Mouse (Mus musculus) right cerebral cortex, postnatal 4 days (tissue): Measurements from ENCODE around the gene Sod2.
"Not testable (repeated sequence)": the region's sequence is repeated elsewhere in the genome, so short reads cannot be mapped to it uniquely, and the experiment has no call there.

Experiments
- DNase-seq: peaks from one replicate; pipeline ENCODE4 v3.0.0-alpha.2; 2022

Gene Sod2

DNA sequence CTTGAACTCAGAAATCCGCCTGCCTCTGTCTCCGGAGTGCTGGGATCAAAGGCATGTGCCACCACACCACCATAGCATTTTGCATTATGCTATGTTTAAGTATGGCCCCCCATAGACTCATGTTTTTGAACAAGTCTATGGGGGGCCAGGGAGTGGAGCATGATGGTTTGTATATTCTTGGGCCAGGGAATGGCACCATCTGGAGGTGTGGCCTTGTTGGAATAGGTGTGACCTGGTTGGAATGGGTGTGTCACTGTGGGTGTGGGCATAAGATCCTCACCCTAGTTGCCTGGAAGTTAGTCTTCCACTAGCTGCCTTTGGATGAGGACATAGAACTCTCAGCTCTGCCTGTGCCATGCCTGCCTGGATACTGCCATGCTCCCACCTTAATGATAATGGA is at the start of gene Sod2:
Gene Sod2, plus strand, starts transcription at position 301 of the 400 bp plus-strand sequence.
- not testable (repeated sequence) for DNase-seq

GRCm38 (mm10) chr17:12959377-12959776 is 47.3 kb upstream of the Sod2 start:
- not testable (repeated sequence) for DNase-seq

DNA sequence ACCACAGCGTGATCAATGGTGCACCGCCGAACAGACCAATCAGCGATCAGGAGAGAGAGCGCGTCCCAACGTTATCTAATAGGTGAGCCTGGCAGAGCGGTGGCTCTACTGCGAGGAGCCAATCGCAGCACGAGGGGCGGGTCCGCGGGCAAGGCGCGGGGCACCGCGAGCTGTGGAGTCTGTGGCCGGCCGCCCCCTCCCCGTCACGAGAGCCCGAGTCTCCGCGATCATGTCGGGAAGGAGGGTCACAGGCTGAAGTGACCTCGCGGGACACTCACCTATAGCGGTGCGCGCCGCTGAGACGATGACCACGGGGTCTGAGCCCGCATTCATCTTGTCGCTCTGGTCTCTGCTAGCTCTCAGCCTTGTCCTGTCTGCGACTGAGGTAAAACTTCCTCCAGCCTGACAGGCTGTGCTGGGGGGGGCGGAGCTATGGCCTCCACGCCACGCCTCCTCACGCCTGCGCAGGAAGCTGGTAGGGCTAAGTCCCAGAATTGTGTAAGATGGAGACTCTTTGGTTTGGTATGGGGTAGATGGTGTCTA is 46.2 kb upstream of the Sod2 start, which contains the start of gene Acat2:
Gene Acat2, minus strand, starts transcription at position 417 of the 543 bp plus-strand sequence.
- DNase-seq: peak; percentile 91

- no peak for DNase-seq
Measured at GRCm38 (mm10) chr17:12963476-12963875, 43.2 kb upstream of the Sod2 start.

- no peak for DNase-seq
Measured at GRCm38 (mm10) chr17:12967173-12967572, 39.5 kb upstream of the Sod2 start.

- DNase-seq: no peak
Measured at GRCm38 (mm10) chr17:12973851-12974250, 32.8 kb upstream of the Sod2 start.

DNA sequence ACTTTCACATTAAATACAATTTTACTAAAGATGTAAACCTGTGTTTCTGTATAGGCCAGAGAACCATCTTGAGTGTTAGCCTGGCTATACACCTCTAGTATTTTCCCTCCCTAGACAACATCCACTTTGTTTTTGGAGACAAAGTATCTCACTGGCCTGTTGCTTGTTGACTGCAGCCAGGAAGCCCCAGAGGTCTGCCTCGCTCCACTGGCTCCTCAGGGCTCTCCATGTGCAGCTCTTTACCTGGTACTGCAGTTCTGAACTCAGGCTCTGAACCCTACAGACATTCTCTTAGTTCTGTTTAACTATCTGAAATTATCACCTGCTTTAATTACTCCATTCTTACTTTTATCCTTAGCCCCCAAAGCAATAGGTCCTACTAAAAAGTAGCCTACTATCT is 28.1 kb upstream of the Sod2 start:
- no peak for DNase-seq

GRCm38 (mm10) chr17:12983988-12984387 is 22.7 kb upstream of the Sod2 start:
- DNase-seq: no peak

- not testable (repeated sequence) for DNase-seq
Measured at GRCm38 (mm10) chr17:12988096-12988495, 18.6 kb upstream of the Sod2 start.

DNA sequence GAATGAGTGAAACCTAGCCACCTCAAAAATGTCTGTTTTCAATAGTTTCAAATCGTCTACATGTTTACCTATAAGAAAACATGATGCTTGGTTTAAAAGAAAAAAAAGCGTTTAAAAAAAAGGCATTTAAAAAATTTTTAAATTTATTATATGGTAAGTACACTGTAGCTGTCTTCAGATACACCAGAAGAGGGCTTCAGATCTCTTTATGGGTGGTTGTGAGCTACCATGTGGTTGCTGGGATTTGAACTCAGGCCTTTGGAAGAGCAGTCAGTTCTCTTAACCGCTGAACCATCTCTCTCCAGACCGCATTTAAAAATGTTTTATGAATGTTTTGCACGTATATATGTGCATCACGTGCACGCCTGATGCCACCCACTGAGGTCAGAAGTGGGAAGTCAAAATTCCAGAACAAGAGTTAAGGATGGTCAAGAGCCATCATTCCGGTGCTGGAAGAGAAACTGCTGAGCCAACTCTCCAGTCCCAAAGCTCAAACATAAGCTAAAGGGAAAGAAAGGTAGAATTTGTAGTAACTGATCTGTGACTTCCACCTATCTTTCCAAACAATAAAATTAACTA is 16.0 kb upstream of the Sod2 start:
- no peak for DNase-seq

DNA sequence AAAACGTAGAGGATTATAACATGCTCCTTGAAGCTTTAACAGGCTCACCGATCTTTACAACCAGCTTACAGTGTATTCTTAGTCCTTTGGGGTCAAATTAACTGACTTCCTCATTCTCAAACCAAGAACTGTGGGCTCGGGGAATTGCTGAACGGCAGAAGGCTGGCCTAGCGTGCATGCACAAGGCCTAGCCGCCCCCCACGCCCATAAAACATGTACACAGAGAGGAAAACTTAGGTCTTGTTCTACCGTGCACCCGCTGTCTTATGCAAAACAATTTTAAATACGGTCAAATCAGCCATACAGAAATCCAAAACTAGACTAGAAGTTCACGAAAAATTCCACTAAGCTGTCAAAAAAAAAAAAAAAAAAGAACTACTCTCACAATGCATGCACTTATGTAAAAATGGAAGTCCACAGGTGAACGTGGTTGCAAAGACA is 15.4 kb upstream of the Sod2 start:
- peak; percentile 29 for DNase-seq

DNA sequence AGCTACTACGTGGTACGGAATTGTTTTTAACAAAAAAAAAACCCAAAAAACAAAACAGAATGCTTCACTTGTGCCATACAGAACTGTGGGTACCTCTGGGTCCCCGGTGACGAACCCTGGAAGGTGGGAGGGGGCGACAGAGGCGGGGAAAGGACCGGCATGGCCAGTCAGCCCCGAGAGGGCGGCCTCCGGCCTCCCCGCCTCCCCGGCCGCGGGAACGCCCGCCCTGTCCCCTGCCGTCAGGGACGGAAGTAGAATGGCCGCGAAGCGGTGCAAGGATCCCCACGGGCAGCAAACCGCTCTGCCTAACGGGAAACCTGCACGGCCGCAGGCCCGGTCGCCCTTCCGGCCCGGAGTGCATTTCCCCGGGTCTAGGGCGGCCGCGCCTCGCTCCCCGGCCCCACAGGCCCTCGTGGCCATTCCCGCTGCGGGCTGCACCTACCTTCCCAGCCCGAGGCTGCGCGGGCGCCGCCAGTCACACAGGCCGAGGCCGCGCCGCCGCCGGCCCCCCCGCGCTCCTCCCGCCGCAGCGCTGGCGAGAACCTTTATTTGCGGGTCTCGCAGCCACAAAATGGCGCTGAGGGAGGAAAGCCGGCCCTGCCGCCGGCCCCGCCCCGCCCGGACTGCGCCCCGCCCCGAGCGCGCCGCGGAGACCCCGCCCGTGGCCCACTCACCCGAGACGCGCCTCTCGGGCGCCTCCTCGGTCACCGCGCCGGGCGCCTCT is 14.8 kb upstream of the Sod2 start:
- DNase-seq: peak; percentile 81

GRCm38 (mm10) chr17:12992470-12992991 is 14.1 kb upstream of the Sod2 start:
- DNase-seq: peak; percentile 90

DNA sequence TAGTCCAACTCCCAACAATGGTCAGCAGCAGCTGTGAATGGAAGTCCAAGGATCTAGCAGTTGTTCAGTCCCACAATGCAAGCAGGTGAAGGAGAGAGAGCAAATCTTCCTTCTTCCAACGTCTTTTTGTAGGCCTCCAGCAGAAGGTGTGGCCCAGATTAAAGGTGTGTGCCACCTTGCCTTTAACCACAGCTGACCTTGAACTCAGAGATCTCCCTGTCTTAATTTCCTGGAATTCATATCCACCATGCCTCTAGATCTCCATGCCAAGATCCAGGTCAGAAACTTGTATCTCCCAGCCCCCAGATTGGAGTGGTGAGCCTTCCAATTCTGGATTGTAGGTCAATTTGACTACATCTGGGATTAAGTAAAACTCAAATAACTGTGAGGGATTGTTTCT is 12.6 kb upstream of the Sod2 start, which contains the start of gene Wtap:
Gene Wtap, minus strand, starts transcription at position 101 of the 400 bp plus-strand sequence.
- DNase-seq: no peak

DNA sequence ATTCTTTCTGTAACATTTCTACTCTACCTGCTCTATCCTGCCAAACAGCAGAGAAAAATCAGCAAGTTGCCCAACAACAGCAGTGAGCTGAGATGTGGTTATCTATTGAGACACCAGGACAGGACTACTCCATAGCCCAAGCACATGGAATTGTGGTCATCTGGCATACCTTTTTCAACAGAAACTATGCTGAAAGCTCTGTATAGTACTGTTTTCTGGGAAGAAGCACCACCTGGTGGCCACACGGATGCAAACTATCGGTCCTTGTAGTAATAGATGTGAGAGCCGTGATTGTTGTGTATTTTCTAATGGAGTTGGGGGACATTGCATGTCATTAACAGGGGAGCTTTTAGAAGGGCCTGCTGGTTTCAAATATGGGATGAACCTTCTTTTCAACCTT is 10.3 kb upstream of the Sod2 start:
- DNase-seq: peak; percentile 56

GRCm38 (mm10) chr17:12997890-12998289 is 8.8 kb upstream of the Sod2 start:
- DNase-seq: no peak

- no peak for DNase-seq
Measured at GRCm38 (mm10) chr17:12999069-12999468, 7.6 kb upstream of the Sod2 start.

DNA sequence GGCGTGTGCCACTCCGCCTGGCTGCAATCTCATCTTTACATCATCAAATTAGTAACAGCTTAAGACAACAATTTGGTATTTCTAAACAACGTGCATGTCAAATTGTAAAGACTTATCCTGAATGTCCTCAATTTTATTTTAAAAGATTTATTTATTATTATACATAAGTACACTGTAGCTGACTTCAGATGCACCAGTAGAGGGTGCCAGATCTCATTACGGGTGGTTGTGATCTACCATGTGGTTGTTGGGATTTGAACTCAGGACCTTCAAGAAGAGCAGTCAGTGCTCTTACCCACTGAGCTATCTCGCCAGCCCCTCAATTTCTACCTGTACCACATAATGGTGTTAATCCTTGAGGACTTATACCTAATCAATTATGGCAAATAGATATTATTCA is 4.4 kb upstream of the Sod2 start:
- not testable (repeated sequence) for DNase-seq

GRCm38 (mm10) chr17:13004436-13004835 is 2.2 kb upstream of the Sod2 start:
- not testable (repeated sequence) for DNase-seq

DNA sequence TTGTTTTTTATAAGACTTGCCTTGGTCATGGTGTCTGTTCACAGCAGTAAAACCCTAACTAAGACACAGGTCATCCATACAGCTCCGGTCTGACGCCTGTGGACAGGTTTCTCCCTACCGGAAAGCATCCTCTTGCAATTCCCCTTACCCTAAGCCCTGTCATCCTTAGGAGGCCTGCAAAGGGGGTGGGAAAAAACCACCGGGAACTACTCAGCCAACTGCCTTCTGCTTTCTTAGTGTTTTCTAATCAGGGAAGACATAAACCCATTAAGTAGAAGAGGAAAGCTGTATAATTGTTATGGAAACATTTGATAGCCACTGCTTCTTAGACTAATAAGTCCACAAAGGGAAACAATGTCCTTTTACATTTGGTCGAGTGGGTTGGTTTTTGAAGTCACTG is 338 bp downstream of the Sod2 start:
- no peak for DNase-seq

- peak; percentile 94 for DNase-seq
Measured at GRCm38 (mm10) chr17:13007730-13008425, 1.2 kb downstream of the Sod2 start.

DNA sequence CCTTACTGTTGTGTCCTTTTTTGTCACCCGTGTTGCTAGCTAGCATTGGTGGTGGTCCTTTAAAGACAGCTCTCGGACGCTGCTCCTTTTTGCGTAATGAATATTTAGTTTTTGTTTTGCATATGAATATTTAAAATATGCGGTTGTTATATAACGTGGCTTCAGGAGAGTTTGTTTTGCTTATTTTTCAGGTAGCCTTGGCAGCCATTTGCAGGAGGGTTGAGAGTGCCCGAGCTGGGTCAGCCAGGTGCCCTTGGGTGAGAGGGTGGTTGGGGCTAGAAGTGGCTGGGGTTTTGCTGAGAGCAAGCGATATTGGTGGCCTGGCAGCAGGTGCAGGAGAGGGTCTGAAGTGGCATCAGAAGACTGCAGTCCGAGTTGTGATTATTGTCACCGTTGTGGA is 1.9 kb downstream of the Sod2 start:
- DNase-seq: peak; percentile 18

DNA sequence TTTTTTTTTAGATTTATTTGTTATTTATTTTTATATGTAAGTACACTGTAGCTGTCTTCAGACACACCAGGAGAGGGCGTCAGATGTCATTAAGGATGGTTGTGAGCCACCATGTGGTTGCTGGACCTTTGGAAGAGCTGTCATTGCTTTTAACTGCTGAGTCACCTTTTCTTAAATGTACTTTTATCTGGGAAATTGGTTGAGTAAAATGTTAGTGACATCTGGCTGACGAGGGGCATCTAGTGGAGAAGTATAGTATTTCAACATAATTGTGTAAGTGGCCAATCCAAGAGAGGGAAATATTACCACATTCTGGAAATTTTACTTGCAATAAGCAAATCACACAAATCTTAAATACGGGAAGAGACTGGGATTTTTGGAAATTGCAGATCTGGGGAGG is 3.2 kb downstream of the Sod2 start:
- DNase-seq: no peak
